Mouse (Mus musculus): ENCODE measurements around the gene Capn11.

Capn11 gene

DNA sequence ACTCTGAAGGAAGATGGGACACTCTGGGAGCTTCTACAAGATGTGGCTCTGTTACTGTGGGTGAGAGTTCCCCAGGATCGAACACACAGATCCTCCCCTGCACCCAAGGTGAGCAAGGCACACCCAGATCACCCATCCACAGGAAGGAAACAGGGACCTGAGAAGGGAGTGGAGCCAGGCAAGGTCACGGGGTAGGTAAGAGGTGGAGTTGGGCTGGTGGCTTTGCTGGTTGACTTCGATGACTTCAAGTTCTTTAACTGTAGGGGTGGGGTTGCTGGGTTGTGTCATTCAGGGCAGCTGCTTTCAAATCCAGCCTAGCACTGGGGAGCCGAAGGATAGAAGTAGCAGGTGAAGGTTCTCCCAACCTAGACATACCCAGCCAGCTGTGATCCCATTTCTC, 23.7 kb upstream of the Capn11 start:
- DNase-seq (ENCODE audit: low read depth, low spot score): no peak

DNA sequence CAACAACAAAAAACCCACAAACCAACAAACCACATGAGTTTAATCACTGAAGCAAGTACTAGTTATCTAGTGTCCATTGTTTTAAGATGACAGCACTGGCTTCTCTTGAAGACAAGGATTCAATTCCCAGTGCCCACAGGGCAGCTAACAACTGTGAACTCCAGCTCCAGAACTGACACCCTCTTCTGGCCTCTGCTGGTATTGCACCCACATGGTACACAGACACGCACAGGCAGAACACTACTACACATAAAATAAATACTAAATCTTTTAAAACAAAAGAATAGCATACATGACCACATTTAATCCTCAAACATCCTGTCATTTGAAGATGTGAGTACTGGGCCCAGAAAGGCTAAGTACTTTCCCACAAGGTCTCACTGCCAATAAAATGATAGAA, 22.5 kb upstream of the Capn11 start:
- no peak for DNase-seq (ENCODE audit: low read depth, low spot score)

- peak; percentile 24 for DNase-seq (ENCODE audit: low read depth, low spot score)
Measured at GRCm38 (mm10) chr17:45680391-45680980, 21.4 kb upstream of the Capn11 start.

- DNase-seq (ENCODE audit: low read depth, low spot score): peak; percentile 54
Measured at GRCm38 (mm10) chr17:45678106-45678505, 19.0 kb upstream of the Capn11 start.

- no peak for DNase-seq (ENCODE audit: low read depth, low spot score)
Measured at GRCm38 (mm10) chr17:45672598-45672997, 13.5 kb upstream of the Capn11 start.

- DNase-seq (ENCODE audit: low read depth, low spot score): no peak
Measured at GRCm38 (mm10) chr17:45671821-45672220, 12.7 kb upstream of the Capn11 start.

GRCm38 (mm10) chr17:45667986-45668385, 8.9 kb upstream of the Capn11 start:
- DNase-seq (ENCODE audit: low read depth, low spot score): no peak

GRCm38 (mm10) chr17:45667481-45667880, 8.4 kb upstream of the Capn11 start:
- DNase-seq (ENCODE audit: low read depth, low spot score): no peak

DNA sequence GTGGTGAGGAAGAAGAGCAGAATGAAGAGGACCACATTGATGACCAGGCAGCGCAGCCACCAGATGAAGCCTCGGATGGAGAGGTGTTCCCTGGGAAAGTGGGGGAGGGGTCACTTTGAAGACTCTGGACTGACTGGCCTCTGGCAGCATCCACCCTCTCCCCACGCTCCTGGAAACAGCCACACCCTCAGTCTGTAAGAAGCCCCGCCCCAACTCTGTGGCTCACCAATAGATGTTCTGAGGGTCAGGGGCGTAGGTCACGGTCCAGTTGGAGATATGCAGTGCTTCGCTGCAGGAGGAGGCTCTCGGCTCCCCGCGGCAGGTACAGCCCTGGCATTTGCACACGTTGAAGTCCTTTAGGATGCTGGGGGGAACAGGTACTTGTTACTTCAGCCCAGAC, 7.0 kb upstream of the Capn11 start:
- no peak for DNase-seq (ENCODE audit: low read depth, low spot score)

- no peak for DNase-seq (ENCODE audit: low read depth, low spot score)
Measured at GRCm38 (mm10) chr17:45664608-45665007, 5.5 kb upstream of the Capn11 start.

- peak; percentile 50 for DNase-seq (ENCODE audit: low read depth, low spot score)
Measured at GRCm38 (mm10) chr17:45663106-45663919, 4.2 kb upstream of the Capn11 start.

DNA sequence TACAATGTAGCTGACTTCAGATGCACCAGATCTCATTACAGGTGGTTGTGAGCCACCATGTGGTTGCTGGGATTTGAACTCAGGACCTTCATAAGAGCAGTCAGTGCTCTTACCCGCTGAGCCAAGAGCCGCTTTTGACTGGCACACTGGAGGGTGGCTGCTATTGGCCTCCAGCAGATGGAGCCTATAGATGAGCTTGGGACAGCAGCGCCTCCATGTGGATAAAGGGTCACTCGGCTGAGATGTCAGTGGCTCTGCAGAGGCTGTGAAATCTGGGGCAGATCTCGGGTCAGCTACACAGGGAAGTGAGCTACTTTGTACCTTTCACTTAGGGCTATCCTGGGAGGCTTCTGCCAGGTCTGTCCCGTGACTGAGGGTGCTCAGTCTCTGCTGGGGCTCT, 3.3 kb downstream of the Capn11 start:
- no peak for DNase-seq (ENCODE audit: low read depth, low spot score)

GRCm38 (mm10) chr17:45653233-45653632, 5.9 kb downstream of the Capn11 start:
- DNase-seq (ENCODE audit: low read depth, low spot score): no peak

DNA sequence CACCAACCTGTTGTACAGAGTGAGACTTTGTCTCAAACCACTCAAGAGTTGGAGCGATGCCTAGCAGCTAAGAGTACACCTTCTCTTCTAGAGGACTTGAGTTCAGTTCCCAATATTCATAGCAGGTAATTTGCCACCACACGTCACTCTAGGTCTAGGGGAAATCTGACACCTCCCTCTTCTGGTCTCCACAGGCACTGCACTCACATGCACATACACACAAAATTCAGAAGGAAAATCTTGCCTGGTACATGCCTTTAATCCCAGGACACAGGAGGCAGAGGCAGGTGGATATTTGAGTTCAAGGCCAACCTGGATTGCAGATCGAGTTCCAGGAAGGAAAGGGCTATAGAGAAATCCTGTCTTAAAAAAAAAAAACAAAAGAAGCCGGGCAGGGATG, 14.9 kb downstream of the Capn11 start:
- no peak for DNase-seq (ENCODE audit: low read depth, low spot score)

GRCm38 (mm10) chr17:45642701-45643100, 16.4 kb downstream of the Capn11 start:
- DNase-seq (ENCODE audit: low read depth, low spot score): peak; percentile 30

DNA sequence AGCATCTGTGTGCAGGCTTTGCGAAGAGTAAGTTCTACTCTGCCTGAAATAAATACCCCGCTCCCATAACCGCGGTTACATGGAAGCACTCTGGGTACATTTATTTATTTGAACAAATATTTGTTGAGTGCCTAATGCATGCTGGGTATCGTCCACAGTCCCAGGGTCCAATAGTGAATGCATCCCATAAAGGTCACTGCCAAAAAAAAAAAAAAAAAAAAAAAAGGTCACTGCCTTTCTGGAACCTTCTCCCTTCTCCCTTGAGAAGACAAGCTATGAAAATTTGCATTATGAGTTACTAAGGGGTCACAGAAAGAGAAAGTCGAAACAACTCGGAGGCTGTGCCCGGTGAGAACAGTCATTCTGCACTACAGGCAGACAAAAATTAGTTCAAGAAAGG, 17.1 kb downstream of the Capn11 start:
- DNase-seq (ENCODE audit: low read depth, low spot score): no peak

- DNase-seq (ENCODE audit: low read depth, low spot score): no peak
Measured at GRCm38 (mm10) chr17:45638596-45639295, 20.4 kb downstream of the Capn11 start.

- no peak for DNase-seq (ENCODE audit: low read depth, low spot score)
Measured at GRCm38 (mm10) chr17:45634033-45634432, 25.1 kb downstream of the Capn11 start.

GRCm38 (mm10) chr17:45631940-45632339, 27.2 kb downstream of the Capn11 start:
- no peak for DNase-seq (ENCODE audit: low read depth, low spot score)

DNA sequence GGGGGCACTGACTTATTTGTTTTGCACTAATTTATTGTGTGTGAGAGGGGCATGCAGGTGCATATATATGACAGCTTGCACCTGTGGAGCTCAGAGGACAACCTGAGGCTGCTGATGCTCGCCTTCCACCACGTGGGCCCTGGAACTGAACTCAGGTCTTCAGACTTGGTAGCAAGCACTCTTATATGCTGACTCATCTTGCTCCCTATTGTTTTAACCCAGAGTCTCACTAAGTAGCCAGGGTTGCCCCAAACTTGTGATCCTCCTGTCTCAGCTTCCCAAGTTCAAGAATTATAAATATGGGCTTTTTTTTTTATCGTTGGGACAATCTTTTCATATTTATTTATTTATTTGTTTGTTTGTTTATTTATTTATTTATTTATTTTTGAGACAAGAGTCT, 28.1 kb downstream of the Capn11 start:
- no peak for DNase-seq (ENCODE audit: low read depth, low spot score)

DNA sequence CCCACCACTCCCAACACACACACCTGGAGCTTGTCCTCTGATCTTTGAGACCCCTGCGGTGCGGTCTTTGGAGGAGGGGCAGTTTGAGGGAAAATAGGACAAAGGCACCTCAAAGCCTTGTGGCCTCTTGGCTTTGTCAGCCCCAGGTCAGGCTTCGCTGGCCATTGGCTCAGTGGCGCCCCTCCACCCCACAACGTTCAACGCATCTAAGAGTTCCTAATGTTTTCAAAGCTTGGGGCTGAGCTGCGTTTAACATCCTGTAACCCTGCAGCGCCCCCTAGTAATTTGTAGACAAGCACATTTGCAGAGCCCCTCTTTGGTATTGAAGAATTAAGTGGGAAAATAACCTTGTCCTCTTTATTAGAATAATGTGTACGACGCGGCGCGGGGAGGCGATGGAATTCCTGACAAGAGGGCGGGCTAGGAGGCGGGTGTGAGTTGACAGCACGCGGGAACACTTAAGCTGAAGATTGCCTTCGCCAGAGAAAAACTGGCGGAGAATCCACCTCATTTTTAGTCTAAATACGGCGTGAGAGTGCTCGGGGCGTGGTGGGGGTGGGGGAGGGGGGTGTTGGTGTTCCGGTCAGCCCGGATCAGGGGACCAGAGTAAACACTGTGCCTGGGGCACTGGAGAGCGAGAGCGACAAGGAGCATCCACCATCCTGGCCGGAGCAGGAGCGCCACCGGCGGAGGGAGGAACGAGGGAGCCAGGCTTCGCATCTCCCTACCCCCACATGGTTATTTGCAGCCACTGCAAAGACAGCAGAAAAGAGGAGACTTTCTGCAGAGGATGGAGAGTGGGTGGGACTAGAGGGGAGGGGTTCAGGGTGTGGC, 29.0 kb downstream of the Capn11 start:
- DNase-seq (ENCODE audit: low read depth, low spot score): peak; percentile 45

Measured in embryo, embryonic 11.5 days (tissue).